Mouse (Mus musculus) G1E (cell line): ENCODE results near the gene Vwa3b. TPM values are rescaled to one million over a fixed set of nuclear protein-coding genes. Genes with fewer than 3 reads are reported as not detected.

Experiments
- ATAC-seq: 2 replicates; pipeline ENCODE4 v1.8.0; 2016; ENCODE audit warnings: mild to moderate bottlenecking; ENCODE audit not compliant: insufficient number of reproducible peaks, poor library complexity, low FRiP score, severe bottlenecking; ENCODE audit errors: extremely low read depth
- DNase-seq: peaks from one replicate; pipeline ENCODE4 v3.0.0; 2012; ENCODE audit warnings: low spot score
- H3K27me3 ChIP-seq: 2 replicates; pipeline ENCODE4 v1.6.1; 2012; ENCODE audit warnings: mild to moderate bottlenecking, low read length, inconsistent platforms; ENCODE audit not compliant: insufficient read depth
- H3K36me3 ChIP-seq: replicated peaks from 2 replicates; pipeline ENCODE3; 2012; ENCODE audit warnings: mild to moderate bottlenecking, inconsistent platforms
- H3K4me1 ChIP-seq: 2 replicates; pipeline ENCODE4 v1.6.1; 2012; ENCODE audit warnings: low read depth, low read length, inconsistent platforms, mixed read lengths; ENCODE audit not compliant: insufficient read depth
- H3K4me3 ChIP-seq: 2 replicates; pipeline ENCODE4 v1.5.1; 2012; ENCODE audit warnings: low read depth, mild to moderate bottlenecking, inconsistent platforms, low read length, moderate library complexity, mixed read lengths
- H3K9me3 ChIP-seq: replicated peaks from 2 replicates; pipeline ENCODE4 v1.6.1; 2012; ENCODE audit warnings: inconsistent platforms
- CTCF ChIP-seq: IDR thresholded peaks from 2 replicates; pipeline ENCODE4 v1.5.1; 2012; ENCODE audit warnings: low read depth, low read length, inconsistent platforms, mixed read lengths
- GATA1 ChIP-seq: IDR thresholded peaks from 2 replicates; pipeline ENCODE4 v1.6.1; 2012; ENCODE audit warnings: borderline replicate concordance, low read length, inconsistent platforms, mixed read lengths
- GATA2 ChIP-seq: IDR thresholded peaks from 2 replicates; pipeline ENCODE4 v1.6.1; 2012; ENCODE audit warnings: low read depth, low read length, inconsistent platforms, borderline replicate concordance
- POLR2AphosphoS5 ChIP-seq: IDR thresholded peaks from 2 replicates; pipeline ENCODE4 v1.6.1; 2012; ENCODE audit warnings: low read depth, low read length, inconsistent platforms; ENCODE audit not compliant: insufficient replicate concordance
- TAL1 ChIP-seq: conservative IDR thresholded peaks from 2 replicates; pipeline ENCODE4 v1.6.1; 2012; ENCODE audit warnings: low read depth, low read length, inconsistent platforms, mixed read lengths
- polyA plus RNA-seq: library from polyadenylated mRNA; stranded (reverse); fragments of >175 nt; gene quantifications from 2 replicates; pipeline ENCODE4 v1.2.3, GENCODE M21; 2012
- total RNA-seq, 2 experiments: library from RNA; stranded (forward) in 1 of 2; stranded (reverse) in 1 of 2; fragments of 200-1000 nt in 1 of 2; fragments of >200 nt in 1 of 2; fragmentation: Nextera tagmentation in 1 of 2; gene quantifications; 2 replicates each; pipeline ENCODE4 v1.2.3; 2014 to 2017

Gene Vwa3b
- not detected in 2 replicates for total RNA-seq (2014; fragmentation: Nextera tagmentation)
- 0.49 TPM in 1 of 2 replicates, not detected in the other for total RNA-seq (2017)
- polyA plus RNA-seq: not detected in 2 replicates

DNA sequence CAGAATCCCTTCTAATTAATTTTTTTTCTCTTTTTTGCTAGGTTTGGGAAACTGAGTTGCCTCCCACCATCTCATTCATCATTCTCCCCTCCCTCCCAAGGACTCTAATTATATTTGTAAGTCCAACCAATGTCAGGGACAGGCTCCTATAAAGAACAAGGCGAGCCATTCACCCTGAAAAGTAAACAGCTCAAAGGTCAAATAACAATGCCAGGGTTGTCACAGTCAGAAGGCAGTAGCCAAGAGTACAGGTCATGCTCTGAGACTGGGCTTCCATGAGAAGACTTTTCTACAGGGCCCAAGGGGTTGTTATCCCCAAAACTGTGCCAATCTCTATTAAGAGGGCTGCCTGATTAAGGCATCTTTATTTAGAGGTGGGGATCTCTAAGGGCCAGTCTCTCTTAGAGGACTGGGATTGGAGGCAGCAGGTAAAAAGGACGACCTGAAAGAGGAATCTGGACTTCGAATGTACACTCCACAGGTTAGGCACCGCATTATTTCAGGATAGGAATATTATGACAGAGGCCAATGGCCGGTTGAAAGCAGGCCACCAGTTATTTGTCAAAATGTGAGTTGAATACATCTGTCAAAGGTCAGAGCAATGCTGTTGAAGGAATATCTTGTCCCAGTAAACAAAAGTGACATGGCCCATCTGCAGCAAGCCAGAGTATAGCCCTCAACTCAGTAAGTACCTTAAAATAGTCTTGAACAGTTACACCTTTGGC lies at the start of gene Vwa3b:
Gene Vwa3b (plus strand): TSS at position 635 of the 725 bp plus-strand sequence.
- Histone ChIP-seq H3K27me3 (peaks cover 63% of the 10 kb centered on the region), H3K9me3 (no peaks in the 10 kb centered on the region), H3K4me1 (peaks cover 26% of the 10 kb centered on the region), H3K36me3 (no peaks in the 10 kb centered on the region), H3K4me3 (no peak within 1 kb of the TSS)
- DNase-seq (no peak), ATAC-seq (no peak)
- TF ChIP-seq TAL1 (no peak), GATA2 (no peak), CTCF (no peak), POLR2AphosphoS5 (no peak), GATA1 (no peak)

DNA sequence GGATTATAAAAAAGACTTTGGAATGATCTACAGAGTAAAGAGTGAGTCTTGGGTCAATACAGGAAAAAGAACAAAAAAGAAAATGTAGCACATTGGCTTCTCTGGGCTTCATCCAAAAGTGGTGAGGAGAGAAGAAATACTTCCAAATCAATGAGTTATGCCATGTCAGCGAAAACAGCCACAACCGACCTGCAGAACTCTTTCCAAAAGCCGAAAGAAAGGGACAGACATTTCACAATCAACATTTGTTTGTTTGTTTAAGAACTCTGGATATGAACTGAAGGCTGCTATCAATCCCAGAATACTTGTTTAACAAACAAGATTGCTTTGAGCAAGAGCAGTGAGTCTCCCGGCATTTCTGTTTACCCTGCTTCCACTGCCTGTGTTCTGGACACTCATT lies 49.6 kb upstream of the Vwa3b start:
- H3K4me3 ChIP-seq: no peak overlapping the region
- H3K27me3 ChIP-seq: peaks cover 16% of the 10 kb centered on the region
- no peak for TF ChIP-seq CTCF
- TF ChIP-seq TAL1: no peak
- TF ChIP-seq POLR2AphosphoS5: no peak
- TF ChIP-seq GATA2: no peak
- TF ChIP-seq GATA1: no peak
- H3K36me3 ChIP-seq: no peaks in the 10 kb centered on the region
- ATAC-seq: no peak
- peaks cover 10% of the 10 kb centered on the region for H3K9me3 ChIP-seq
- H3K4me1 ChIP-seq: peaks cover under 1% of the 10 kb centered on the region; the same call in 1 of the 2 replicates
- no peak for DNase-seq

DNA sequence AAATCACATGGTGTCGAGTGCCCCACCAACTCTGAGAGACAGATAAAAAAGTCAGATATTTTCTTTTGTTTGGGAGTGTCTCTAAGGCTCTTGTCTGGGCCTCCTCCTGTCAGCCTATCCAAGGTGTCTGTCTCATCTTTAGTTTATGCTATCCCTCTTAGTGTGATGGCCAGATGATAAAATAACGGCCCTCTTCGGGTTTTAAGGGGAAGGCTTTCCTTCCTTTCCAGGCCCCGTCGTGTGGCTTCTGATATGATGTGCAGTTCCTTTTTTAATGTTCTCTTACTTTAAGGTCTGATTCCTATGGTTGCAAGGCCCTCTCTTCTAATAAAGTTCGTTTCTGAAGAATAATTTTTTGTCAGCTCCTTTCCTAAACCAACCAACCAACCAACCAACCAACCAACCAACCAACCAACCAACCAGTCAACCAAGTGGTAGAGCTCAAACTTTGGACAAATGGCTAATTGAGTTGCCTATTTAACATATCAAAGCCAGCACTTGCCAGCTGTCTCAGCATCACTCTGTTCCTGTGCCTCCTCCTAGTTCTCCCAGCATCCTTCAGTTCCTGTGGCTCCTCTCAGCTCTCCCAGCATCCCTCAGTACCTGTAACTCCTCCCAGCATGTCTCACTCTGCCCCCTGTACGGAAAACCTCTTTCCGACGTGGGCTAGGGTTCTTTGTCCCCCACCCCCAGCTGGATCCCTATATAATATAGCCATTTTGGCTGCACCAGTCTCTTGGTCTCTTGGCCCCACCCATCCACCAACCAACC lies 44.0 kb upstream of the Vwa3b start:
- ATAC-seq: no peak
- Histone ChIP-seq H3K36me3 (no peaks in the 10 kb centered on the region), H3K9me3 (0 out of 2 replicates have a peak, but pooled peaks cover 2% of the 10 kb centered on the region), H3K4me1 (peaks cover 22% of the 10 kb centered on the region), H3K27me3 (peaks cover 43% of the 10 kb centered on the region), H3K4me3 (no peak overlapping the region)
- no peak for TF ChIP-seq GATA2
- TF ChIP-seq CTCF: no peak
- no peak for TF ChIP-seq TAL1
- TF ChIP-seq POLR2AphosphoS5: no peak
- no peak for TF ChIP-seq GATA1
- DNase-seq: no peak

DNA sequence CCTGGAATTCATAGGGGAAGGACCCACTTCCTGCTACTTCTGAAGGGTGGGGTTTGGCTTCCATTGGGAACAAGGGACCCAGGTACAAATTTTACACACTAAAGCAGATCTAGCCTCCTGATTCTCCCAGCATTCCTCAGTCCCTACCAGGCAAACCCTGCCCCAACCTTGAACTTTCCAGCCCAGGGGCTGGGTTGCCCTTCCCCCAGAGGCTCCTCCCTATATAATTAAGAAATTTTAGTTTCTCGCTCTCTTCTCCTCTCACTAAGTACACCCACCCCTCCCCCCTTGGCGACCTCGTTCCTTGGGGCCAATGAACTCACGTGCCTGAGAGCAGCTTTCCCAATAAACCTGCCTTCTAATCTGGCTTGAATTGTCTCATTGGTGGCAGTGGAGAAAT lies 42.6 kb upstream of the Vwa3b start:
- TF ChIP-seq POLR2AphosphoS5 (no peak), CTCF (no peak), TAL1 (no peak), GATA1 (no peak), GATA2 (no peak)
- no peak for DNase-seq
- Histone ChIP-seq H3K36me3 (no peaks in the 10 kb centered on the region), H3K9me3 (no peaks in the 10 kb centered on the region), H3K4me1 (peaks cover 22% of the 10 kb centered on the region), H3K27me3 (peaks cover 53% of the 10 kb centered on the region), H3K4me3 (no peak overlapping the region)
- no peak for ATAC-seq

DNA sequence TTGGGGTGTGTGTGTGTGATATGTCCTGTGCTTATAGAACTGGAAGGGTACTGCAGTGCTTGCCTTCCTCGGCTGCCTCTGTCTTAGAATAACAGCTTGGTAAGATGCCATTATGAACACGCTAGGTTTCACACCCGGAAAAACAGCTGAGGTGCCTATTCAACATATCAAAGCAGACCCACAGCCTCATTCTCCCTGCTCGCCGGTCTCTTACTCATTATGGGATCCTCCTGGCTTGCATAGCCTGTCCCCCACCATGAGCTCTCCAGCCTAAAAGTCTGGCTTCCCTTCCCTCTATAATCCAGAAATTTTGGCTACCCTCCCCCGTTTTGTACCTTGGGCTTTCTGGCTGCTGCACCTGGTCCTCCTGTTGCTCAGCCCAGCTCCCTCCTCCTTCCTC lies 42.0 kb upstream of the Vwa3b start:
- peaks cover 22% of the 10 kb centered on the region for H3K4me1 ChIP-seq
- no peaks in the 10 kb centered on the region for H3K36me3 ChIP-seq
- peaks cover 55% of the 10 kb centered on the region for H3K27me3 ChIP-seq
- no peaks in the 10 kb centered on the region for H3K9me3 ChIP-seq
- ATAC-seq (no peak), DNase-seq (no peak)
- TF ChIP-seq GATA2: no peak
- no peak for TF ChIP-seq TAL1
- TF ChIP-seq GATA1: no peak
- no peak for TF ChIP-seq CTCF
- no peak for TF ChIP-seq POLR2AphosphoS5
- H3K4me3 ChIP-seq: no peak overlapping the region

DNA sequence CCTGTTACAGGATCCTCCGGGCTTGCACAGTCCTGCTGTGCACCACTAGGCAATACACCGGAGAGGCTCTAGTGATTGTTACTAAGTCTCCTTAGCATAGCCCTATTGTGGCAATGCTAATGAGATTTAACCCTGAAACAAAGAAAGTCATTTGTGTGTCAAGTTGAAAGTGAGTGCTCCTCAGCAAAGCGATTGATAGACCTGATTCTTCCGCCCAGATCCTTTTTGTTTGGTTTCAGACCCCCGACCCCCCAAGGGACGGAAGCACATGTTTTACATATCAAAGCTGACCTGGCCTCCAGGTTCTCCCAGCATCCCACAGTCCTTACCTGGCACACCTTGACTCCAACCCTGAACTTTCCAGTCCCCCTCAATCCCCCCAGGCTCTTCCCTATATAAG lies 40.5 kb upstream of the Vwa3b start:
- no peak for DNase-seq
- H3K36me3 ChIP-seq: no peaks in the 10 kb centered on the region
- no peak for TF ChIP-seq TAL1
- no peak for TF ChIP-seq GATA2
- no peak for TF ChIP-seq GATA1
- no peak for TF ChIP-seq POLR2AphosphoS5
- no peak for TF ChIP-seq CTCF
- no peak for ATAC-seq
- no peaks in the 10 kb centered on the region for H3K9me3 ChIP-seq
- H3K4me3 ChIP-seq: no peak overlapping the region
- peaks cover 22% of the 10 kb centered on the region for H3K4me1 ChIP-seq
- H3K27me3 ChIP-seq: peaks cover 67% of the 10 kb centered on the region
